Mouse (Mus musculus) ZHBTc4 (cell line): ENCODE measurements around the gene Rgs18.

Experiments
- DNase-seq: peaks from one replicate; pipeline ENCODE4 v3.0.0-alpha.2; 2011; ENCODE audit warnings: low read depth, low spot score

Rgs18 gene

GRCm38 (mm10) chr1:144775331-144775730 lies at the start of gene Rgs18:
TSS of gene Rgs18 (minus strand) at chr1:144775435.
- DNase-seq: no peak

- DNase-seq: no peak
Observed at GRCm38 (mm10) chr1:144774394-144774793, 841 bp downstream of the Rgs18 start.

DNA sequence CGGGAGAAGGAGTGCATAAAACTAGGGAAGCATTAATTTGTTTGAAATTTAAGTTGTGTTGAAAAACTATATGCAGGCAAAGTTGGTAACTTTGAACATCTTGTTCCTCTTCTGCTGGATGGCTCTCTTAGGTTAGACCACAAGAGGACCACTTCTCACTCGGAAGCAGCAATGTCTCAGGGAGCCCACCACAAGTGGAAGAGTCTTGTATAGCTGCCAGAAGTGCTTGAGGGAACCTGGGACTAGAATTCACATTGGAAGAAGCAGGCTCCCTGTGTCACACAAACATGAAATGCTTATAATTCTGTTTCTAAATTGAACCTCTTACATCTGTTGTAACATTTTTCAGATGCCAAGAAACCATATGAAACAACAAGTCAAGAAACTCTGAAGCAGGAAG lies 9.0 kb downstream of the Rgs18 start:
- no peak for DNase-seq

GRCm38 (mm10) chr1:144760792-144761191 lies 14.4 kb downstream of the Rgs18 start:
- DNase-seq: no peak

GRCm38 (mm10) chr1:144750763-144751162 lies 24.5 kb downstream of the Rgs18 start:
- no peak for DNase-seq

DNA sequence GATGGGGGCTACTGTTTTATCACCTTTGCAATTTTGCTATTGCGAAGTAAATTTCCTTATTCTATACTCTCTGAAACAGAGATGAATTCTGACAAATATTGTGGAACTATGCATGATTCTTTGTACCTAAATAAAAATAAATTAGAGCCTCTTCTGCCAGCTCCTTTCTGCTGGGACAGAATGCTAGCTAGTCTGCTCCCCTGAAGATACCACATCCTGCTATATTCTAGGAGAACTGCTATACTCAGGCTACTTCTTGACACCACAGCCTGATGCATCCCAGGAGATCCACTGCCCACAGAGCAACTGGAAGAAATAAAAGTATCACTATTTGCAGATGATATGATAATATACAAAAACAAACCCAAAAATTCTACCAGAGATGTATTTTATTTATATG lies 29.1 kb downstream of the Rgs18 start:
- no peak for DNase-seq

DNA sequence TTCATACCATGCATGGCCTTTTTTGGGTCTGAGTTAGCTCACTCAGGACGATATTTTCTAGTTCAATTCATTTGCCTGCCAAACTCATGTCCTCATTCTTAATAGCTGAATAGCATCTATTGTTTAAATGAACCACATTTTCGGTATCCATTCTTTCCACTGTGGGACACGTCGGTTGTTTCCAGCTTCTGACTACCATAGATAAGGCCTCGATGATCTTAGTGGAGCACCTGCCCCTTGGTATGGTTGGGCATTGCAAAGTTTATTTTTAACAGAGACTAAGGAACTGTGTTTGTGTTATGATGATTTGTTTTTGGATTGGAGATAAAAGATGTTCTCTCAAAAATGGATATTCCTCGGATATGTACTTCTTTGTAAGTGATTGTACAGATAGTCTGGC lies 37.5 kb downstream of the Rgs18 start:
- DNase-seq: no peak

DNA sequence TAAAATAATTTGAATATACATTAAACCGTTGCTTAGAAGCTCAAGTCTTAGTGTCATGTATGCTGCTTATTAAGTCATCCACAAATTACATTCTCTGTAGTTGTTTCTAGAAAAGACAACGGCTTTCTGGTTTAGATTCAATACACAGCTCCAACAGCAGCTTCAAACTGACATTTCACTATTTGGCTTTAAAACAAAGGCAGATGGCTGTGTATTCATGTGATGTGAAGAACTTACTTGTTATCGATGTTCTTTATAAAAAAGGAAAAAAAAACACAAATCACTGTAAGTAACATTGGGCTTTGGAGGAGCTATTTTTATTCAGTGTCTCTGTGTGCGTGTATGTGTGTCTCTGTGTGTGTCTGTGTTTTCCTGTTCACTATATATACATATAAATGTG lies 54.5 kb downstream of the Rgs18 start:
- DNase-seq: no peak

DNA sequence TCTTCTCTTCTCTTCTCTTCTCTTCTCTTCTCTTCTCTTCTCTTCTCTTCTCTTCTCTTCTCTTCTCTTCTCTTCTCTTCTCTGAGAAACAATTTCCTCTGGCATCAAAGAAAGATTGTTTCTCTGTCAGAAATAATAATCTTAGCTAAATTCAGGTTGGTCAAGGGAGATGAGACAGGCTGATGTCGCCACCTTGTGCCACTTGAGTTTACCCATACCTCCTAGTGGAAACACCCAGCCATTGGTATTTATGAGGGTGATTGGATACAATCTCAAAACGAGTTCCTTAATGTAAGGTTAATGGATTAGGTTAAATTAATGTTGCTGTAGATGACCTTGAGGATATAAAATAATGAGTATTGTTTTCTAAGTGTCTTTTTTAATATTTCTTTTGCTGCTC lies 70.9 kb downstream of the Rgs18 start:
- DNase-seq: no peak
